Mouse (Mus musculus) bone marrow, adult 2 months (tissue): Measurements from ENCODE around the gene Zscan12.
"Not testable (repeated sequence)": the region's sequence is repeated elsewhere in the genome, so short reads cannot be mapped to it uniquely, and the experiment has no call there.

ENCODE experiments used
- CTCF ChIP-seq: fragments of 200-500 bp; IDR thresholded peaks from 2 replicates; pipeline ENCODE4 v1.5.1; 2011; ENCODE audit warnings: low read length, control low read depth; ENCODE audit not compliant: control insufficient read depth, insufficient read depth
- POLR2A ChIP-seq: fragments of 200-500 bp; IDR thresholded peaks from 2 replicates; pipeline ENCODE4 v1.6.1; 2011; ENCODE audit warnings: low read depth, mild to moderate bottlenecking, control low read depth, low read length, borderline replicate concordance; ENCODE audit not compliant: control insufficient read depth

GRCm38 (mm10) chr13:21396048-21396447 lies 33.4 kb downstream of the Zscan12 start:
- TF ChIP-seq POLR2A, CTCF: not testable (repeated sequence)
